Mouse (Mus musculus) splenic B cell, adult 2 months (primary cell): ENCODE data around the gene Tdrd9.
A peak's percentile ranks its signal among the peaks of the same experiment; 100 is the strongest.
"Not testable (repeated sequence)": the region's sequence is repeated elsewhere in the genome, so short reads cannot be mapped to it uniquely, and the experiment has no call there.

Source experiments
- DNase-seq: peaks from one replicate; pipeline ENCODE4 v3.0.0-alpha.2; 2011; ENCODE audit warnings: low read depth, low spot score
- H3K27me3 ChIP-seq: 2 replicates; pipeline ENCODE4 v1.6.1; 2012; ENCODE audit warnings: mild to moderate bottlenecking, low read length, moderate library complexity, mixed read lengths; ENCODE audit not compliant: control insufficient read depth, poor library complexity, insufficient read depth, severe bottlenecking
- H3K36me3 ChIP-seq: 2 replicates; pipeline ENCODE4 v1.6.1; 2012; ENCODE audit warnings: mild to moderate bottlenecking, low read length, moderate library complexity, mixed read lengths; ENCODE audit not compliant: control insufficient read depth, poor library complexity, insufficient read depth, severe bottlenecking

The Tdrd9 gene

GRCm38 (mm10) chr12:111945765-111946655 is 25.3 kb upstream of the Tdrd9 start:
- H3K36me3 ChIP-seq, DNase-seq, H3K27me3 ChIP-seq: not testable (repeated sequence)

GRCm38 (mm10) chr12:111946716-111947115 is 24.6 kb upstream of the Tdrd9 start:
- no peaks in the 10 kb centered on the region for H3K27me3 ChIP-seq
- no peaks in the 10 kb centered on the region for H3K36me3 ChIP-seq
- peak; percentile 91 for DNase-seq

DNA sequence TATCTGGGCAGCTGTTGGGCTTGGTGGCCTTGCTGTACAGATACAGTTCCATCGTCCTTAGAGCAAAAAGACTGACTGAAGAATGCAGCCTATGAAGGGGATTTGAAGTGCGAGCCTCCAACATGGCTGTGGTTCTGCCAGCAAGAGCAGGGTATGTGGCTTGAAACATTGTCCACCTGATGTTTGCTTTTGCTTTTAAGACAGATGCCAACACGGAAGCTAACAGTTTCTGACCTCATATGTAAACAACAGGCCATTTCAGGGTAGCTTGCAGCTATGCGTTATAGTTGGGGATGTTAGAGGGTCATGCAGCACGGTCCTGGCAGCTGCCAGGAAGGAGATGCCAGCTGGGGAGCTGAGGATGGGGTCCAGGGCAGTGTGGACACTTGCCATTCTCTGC is 20.9 kb upstream of the Tdrd9 start:
- no peak for DNase-seq
- H3K36me3 ChIP-seq, result no peaks in the 10 kb centered on the region
- no peaks in the 10 kb centered on the region for H3K27me3 ChIP-seq

- Histone ChIP-seq H3K36me3 (no peaks in the 10 kb centered on the region), H3K27me3 (no peaks in the 10 kb centered on the region)
- DNase-seq, result no peak
Observed at GRCm38 (mm10) chr12:111951701-111952100, 19.7 kb upstream of the Tdrd9 start.

DNA sequence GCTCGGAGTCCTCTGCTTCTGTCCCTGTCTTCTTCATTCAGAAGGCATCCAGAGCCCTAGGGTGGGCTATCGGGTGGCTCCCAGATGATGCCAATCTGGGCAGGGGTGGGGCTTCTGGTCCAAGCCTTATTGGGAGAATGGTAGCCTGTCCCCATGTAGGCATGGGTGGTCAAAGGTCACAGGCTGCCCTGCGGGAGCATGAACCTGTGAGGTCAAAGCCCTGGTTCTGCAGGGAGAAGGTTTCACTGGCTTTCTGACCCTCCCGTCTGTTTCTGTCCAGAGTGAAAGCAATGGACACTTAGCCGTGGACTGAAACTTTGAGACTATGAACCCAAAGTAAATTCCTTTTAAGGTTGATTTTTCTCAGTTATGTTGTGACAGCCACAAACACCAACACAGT is 15.2 kb upstream of the Tdrd9 start:
- DNase-seq, result no peak

DNA sequence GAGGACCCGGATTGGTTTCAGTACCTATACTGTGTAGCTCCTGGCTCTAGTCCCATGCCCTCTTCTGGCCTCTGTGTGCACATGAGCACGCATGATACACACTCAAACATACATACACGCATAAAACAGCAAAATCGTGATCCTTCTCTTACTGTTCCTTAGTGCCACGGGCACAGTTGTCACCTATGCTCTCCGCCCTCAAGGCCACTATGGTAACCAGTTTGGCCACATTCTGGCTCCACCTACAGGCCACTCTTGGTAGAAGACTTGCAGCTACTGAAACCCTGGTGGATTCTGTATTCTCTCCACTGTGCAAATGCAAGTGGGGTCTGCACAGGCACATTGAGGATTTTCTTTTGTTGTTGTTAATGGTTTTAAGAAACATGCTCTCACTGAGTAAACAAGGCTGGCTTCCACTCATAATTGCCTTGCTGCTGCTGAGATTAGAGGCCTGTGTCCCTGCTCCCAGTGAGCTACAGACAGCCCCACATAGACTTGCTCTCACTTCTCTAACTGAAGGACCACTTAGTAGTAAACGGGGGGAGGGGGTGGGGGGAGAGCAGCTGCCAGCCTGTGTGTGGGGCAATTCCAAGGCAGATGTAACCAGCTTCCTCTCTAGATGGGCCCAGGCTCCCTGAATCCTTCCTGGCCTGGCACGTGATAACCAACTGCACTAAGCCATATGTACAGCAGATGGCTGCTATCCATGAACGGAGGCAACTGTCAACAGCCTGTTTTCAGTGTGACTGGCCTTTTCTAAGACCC is 13.1 kb upstream of the Tdrd9 start:
- Histone ChIP-seq H3K27me3 (no peaks in the 10 kb centered on the region), H3K36me3 (peaks cover 5% of the 10 kb centered on the region)
- DNase-seq, result peak; percentile 79

More for the DNA sequence above, 15.2 kb upstream of the Tdrd9 start:
- peaks cover 3% of the 10 kb centered on the region for H3K36me3 ChIP-seq
- no peaks in the 10 kb centered on the region for H3K27me3 ChIP-seq

DNA sequence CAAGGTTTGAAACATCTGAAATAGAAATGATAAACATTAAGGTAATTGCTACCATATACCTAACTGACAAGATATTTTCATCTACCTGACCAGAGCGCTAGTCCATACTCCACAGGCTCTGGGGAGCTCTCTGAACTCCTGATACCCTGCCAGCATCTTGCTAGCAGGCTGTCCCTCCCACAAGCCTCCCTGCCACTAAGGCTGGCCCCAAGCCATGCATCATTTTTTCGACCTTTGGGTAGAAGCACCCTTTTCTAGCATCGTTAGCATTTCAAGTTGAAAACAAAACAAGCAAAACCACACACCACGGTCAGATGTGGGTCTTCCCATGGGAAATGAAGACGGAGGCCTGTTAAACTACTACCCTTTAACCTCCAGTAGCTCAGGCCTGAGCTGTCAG is 8.0 kb upstream of the Tdrd9 start:
- peaks cover 5% of the 10 kb centered on the region for H3K36me3 ChIP-seq
- no peak for DNase-seq
- H3K27me3 ChIP-seq, result no peaks in the 10 kb centered on the region

GRCm38 (mm10) chr12:111966683-111967173 is 4.6 kb upstream of the Tdrd9 start, which contains the start of gene Atp5mpl:
Atp5mpl (minus strand) TSS chr12:111966977.
- H3K27me3 ChIP-seq, result no peaks in the 10 kb centered on the region
- no peaks in the 10 kb centered on the region for H3K36me3 ChIP-seq
- DNase-seq, result peak; percentile 95

- no peaks in the 10 kb centered on the region for H3K36me3 ChIP-seq
- no peaks in the 10 kb centered on the region for H3K27me3 ChIP-seq
- no peak for DNase-seq
Observed at GRCm38 (mm10) chr12:111970085-111970484, 1.3 kb upstream of the Tdrd9 start.

- no peaks in the 10 kb centered on the region for H3K36me3 ChIP-seq
- no peak for DNase-seq
- H3K27me3 ChIP-seq, result no peaks in the 10 kb centered on the region
Observed at GRCm38 (mm10) chr12:111972504-111972903, 1.1 kb downstream of the Tdrd9 start.

- Histone ChIP-seq H3K27me3 (no peaks in the 10 kb centered on the region), H3K36me3 (no peaks in the 10 kb centered on the region)
- no peak for DNase-seq
Observed at GRCm38 (mm10) chr12:111974578-111974977, 3.2 kb downstream of the Tdrd9 start.

DNA sequence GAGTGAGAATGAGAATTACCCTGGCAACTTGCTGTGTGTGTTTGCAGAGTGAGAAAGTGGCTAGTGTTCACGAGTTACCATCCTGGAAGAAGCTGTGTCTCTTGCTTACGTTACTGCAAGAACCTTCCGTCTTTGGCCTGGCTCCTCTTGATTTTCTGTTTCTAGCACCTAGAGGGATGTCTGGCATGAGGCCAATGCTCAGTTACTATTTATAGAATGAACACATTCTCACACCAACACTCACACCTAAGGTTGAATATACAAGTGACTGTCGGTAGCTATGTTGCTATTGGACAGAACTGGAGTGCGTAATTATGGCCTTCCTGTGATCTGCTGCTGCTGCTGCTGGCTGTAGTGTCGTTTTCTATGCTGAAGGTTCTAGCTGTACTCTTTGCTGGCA is 5.8 kb downstream of the Tdrd9 start:
- no peaks in the 10 kb centered on the region for H3K36me3 ChIP-seq
- no peaks in the 10 kb centered on the region for H3K27me3 ChIP-seq
- no peak for DNase-seq

DNA sequence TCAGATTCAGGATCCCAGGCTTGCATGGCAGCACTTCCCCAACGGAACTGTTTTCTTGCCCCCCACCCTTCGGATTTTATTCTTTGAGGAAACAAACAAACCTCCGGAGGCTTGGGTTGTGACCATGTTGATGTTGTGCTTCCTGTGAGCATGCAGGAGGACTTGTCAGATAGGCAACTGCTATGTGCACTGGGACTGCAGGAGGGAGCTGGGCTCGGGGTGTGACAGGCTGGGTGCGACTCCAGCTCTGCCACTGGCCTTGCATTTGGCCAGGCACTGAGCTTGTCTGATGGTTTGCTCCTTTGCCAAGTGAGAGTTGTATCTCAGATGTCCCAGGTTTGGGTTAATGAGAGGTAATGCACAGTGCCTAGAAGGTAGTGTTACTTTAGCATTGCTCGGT is 6.9 kb downstream of the Tdrd9 start:
- Histone ChIP-seq H3K36me3 (no peaks in the 10 kb centered on the region), H3K27me3 (no peaks in the 10 kb centered on the region)
- DNase-seq, result no peak

DNA sequence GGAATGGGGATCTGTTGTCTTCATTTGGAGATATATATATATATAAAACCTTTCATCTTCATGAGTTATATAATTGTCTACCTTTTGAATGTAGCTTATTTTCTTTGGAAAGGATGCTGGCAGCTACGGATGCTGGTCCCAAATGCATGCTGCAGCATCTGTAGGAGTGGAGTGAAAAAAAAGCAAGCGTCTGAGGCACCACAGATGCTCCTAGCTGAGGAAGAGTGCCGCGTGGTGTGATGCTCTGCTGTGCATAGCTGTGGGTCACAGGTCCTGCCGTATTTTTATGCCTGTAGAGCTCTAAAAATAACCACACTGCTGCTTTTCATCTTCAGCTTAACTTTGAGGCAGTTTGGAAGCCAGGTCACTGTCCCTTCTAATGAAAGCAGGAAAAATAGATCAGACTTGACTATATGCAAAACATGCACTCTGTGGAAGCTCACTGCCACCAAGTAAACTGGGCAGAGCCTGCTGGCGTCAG is 9.6 kb downstream of the Tdrd9 start, which contains the start of gene Rd3l:
TSS of gene Rd3l (minus strand) at position 431 of the 481 bp plus-strand sequence.
- no peak for DNase-seq
- no peaks in the 10 kb centered on the region for H3K27me3 ChIP-seq
- no peaks in the 10 kb centered on the region for H3K36me3 ChIP-seq

DNA sequence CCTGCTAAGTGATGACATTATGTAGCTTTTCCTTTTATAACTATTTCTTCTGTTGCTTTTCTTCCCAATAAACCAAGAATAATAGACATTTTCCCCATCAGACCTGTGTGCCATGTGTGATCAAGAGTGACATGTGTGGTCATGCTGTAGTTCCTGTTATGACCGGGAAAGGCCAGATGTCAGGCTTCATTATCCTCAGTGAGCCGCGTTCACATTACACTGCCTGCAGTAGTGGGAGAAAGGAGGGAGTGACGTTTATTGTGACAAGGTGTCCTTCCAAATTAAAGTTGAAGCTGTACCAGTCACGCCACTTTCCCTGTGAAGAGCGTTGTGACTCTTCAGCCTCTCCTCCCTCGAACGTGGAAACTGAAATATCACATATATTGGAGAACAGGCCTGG is 10.5 kb downstream of the Tdrd9 start:
- H3K27me3 ChIP-seq, result no peaks in the 10 kb centered on the region
- H3K36me3 ChIP-seq, result no peaks in the 10 kb centered on the region
- DNase-seq, result no peak
